Mouse (Mus musculus) urinary bladder, postnatal 25 days (tissue): Measurements from ENCODE around the gene Olfr846.

Experiments
- DNase-seq: peaks from one replicate; pipeline ENCODE4 v3.0.0; 2022; ENCODE audit warnings: low spot score

Gene Olfr846

DNA sequence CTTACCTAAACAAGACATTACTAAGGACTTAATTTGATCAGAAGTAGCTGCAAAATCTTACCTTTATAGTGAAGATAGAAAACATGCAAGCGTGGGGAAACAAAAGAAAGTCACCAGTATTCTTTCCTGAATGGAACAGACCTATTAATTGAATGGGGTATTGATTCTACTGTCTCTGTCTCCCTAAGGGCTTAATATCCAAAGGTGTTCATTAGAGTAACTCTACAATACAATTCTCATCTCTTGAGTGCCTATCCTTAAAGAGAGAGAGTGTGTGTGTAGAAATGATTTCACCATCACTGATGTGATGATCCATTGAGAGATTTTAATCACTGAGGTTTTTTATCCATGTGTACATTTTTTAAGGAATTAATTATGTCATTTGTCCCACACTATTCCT, at the start of gene Olfr846:
Gene Olfr846 (minus strand): TSS at position 101 of the 400 bp plus-strand sequence.
- no peak for DNase-seq

DNA sequence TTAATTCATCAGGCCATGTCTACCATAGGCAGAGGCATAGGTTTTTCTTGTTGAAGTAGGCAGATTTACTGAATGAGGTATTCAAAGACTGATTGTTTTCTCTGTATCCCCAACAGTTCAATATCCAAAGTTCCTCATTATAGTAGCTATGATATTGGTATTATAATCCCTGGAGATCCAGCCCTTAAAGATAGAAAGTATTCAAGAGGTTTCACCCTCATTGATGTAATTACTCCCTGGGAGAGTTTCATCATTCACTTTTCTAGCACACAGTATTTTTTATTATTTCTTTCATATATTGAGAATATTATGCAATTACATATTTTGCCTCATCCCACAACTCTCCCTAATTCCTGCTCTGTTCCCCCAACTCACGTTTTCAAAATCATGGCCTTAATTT, 14.8 kb upstream of the Olfr846 start, which contains the start of gene Olfr847:
Gene Olfr847 (minus strand): TSS at position 101 of the 400 bp plus-strand sequence.
- no peak for DNase-seq

DNA sequence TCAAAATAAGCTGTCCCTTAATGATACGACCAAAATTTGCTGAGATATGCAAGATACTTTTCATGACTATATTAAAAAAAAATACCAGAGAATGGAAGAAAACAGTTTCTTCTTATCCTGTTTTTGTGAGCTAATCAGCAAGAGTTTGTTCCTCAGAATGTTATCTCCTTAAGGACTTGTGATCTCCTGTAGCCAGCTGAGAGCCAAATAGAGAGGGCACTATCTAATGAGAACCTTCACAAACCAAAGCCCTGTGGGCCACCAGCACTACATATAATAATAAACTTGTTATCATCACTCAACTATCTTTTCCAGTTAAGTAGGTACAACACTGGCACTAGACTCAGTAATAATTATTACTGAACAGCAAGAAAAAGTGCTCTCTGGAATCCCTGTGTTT, 27.6 kb downstream of the Olfr846 start, which contains the start of gene Olfr845:
Gene Olfr845 (plus strand): TSS at position 301 of the 400 bp plus-strand sequence.
- no peak for DNase-seq

DNA sequence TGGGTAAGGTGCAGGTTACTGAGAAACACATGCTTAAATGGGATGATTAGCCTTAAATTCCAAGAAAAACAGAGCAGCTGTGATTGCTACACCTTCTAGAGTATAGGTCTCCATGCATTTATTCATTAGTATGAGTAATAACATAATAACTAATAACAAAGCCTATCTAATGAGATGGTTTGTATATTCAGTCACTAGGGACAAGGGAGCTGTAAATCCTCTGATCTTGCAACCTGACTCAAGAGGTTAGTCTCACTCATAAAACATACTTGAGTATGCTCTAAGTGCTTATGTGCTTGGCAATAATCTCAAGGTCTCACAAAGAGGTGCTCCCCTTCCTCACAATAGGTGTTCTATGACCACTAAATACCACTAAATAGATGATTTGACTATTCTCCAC, 47.8 kb downstream of the Olfr846 start, which contains the start of gene Olfr844:
Gene Olfr844 (plus strand): TSS at position 301 of the 400 bp plus-strand sequence.
- no peak for DNase-seq
